Mouse (Mus musculus) B cell, adult 62 days (primary cell): ENCODE measurements around the gene Crim1. TPM values are rescaled to one million over a fixed set of nuclear protein-coding genes. Genes with fewer than 3 reads are reported as not detected.

ENCODE experiments used
- total RNA-seq: library from RNA; stranded (reverse); gene quantifications from 4 replicates; pipeline ENCODE4 v1.2.4, GENCODE M21; 2023

The Crim1 gene
- 17.8 to 21.0 TPM (median 20.3 TPM) in 4 replicates for total RNA-seq

GRCm38 (mm10) chr17:78199626-78200560 lies at the start of gene Crim1:
Gene Crim1, plus strand, starts transcription at chr17:78200248.

GRCm38 (mm10) chr17:78417381-78418281 lies 217.6 kb downstream of the Crim1 start, which contains the start of gene Fez2:
Gene Fez2, minus strand, starts transcription at chr17:78418152.

Other genes starting within 250 kb of the Crim1 start
- 16.7 to 18.6 TPM (median 18.0 TPM) in 4 replicates for gene Fez2, start 217.9 kb downstream of the Crim1 start, total RNA-seq